Mouse (Mus musculus) hindbrain, embryonic 15.5 days (tissue): ENCODE results near the gene Hist1h2ae. TPM values are rescaled to one million over a fixed set of nuclear protein-coding genes. Genes with fewer than 3 reads are reported as not detected.
"Not testable (repeated sequence)": the region's sequence is repeated elsewhere in the genome, so short reads cannot be mapped to it uniquely, and the experiment has no call there.

Experiments
- ATAC-seq: fragments of 200-750 bp; cut with Nextera tagmentation; 2 replicates; pipeline ENCODE4 v1.8.0; 2017; ENCODE audit warnings: low read depth, moderate number of reproducible peaks, moderate TSS enrichment; ENCODE audit not compliant: low FRiP score
- H3K27ac ChIP-seq: fragments of 300-500 bp; sonication (generic); replicated peaks from 2 replicates; pipeline ENCODE4 v1.5.1; 2015; ENCODE audit warnings: mild to moderate bottlenecking, inconsistent platforms
- H3K27me3 ChIP-seq: fragments of 300-500 bp; sonication (generic); 2 replicates; pipeline ENCODE4 v1.6.1; 2015; ENCODE audit warnings: control low read depth, inconsistent platforms
- H3K36me3 ChIP-seq: fragments of 300-500 bp; sonication (generic); 2 replicates; pipeline ENCODE4 v1.6.1; 2015; ENCODE audit warnings: control low read depth, inconsistent platforms
- H3K4me1 ChIP-seq: fragments of 300-500 bp; sonication (generic); replicated peaks from 2 replicates; pipeline ENCODE4 v1.6.1; 2015; ENCODE audit warnings: control low read depth, inconsistent platforms
- H3K4me2 ChIP-seq: fragments of 300-500 bp; sonication (generic); 2 replicates; pipeline ENCODE4 v1.6.1; 2015; ENCODE audit warnings: moderate library complexity, mild to moderate bottlenecking, inconsistent platforms
- H3K4me3 ChIP-seq: fragments of 300-500 bp; sonication (generic); 2 replicates; pipeline ENCODE4 v1.5.1; 2015; ENCODE audit warnings: mild to moderate bottlenecking, inconsistent platforms
- H3K9ac ChIP-seq: fragments of 300-500 bp; sonication (generic); 2 replicates; pipeline ENCODE4 v1.6.1; 2015; ENCODE audit warnings: inconsistent platforms
- H3K9me3 ChIP-seq: fragments of 300-500 bp; sonication (generic); 2 replicates; pipeline ENCODE4 v1.6.1; 2016; ENCODE audit warnings: control low read depth, inconsistent platforms
- WGBS: fragments of 180-500 bp; shearing (Covaris S2); methylation state at CpG from one replicate; pipeline ENCODE4 v1.1.7; 2015; 5-methylcytosine and 5-hydroxymethylcytosine counted together
- polyA plus RNA-seq: library from polyadenylated mRNA; unstranded; fragments of >200 nt; fragmentation: Nextera tagmentation; extraction: Ambion mirVana; gene quantifications from 2 replicates; pipeline ENCODE4 v1.2.1, GENCODE M21; 2015

The Hist1h2ae gene
- polyA plus RNA-seq, 1 experiment from 2014 or later, result 15.9 TPM

DNA sequence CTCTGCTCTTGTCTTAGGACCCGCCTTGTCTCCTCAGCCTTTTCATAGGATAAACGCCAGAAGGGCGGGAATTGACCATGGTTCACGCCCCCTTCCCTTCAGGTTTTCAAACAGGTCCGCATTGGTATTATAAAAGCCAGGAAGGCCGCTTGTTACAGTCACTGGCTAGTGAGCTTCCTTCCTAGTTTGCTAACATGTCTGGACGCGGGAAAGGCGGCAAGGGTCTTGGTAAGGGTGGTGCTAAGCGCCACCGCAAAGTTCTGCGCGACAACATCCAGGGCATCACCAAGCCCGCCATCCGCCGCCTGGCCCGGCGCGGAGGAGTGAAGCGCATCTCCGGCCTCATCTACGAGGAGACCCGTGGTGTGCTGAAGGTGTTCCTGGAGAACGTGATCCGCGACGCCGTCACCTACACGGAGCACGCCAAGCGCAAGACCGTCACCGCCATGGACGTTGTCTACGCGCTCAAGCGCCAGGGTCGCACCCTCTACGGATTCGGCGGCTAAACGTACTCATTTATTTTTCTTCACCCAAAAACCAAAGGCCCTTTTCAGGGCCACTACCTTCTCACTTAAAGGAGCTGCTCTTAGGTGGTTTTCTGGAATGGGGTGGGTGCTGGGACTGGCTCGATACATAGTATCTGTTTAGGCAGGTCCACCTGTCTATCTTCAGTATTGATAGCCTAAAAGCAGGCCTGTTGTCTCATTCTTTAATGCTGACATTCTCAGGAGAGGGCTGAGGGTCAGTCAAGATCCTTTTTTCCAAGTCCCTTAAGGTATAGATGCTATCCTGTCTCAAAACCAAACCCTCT is 10.6 kb upstream of the Hist1h2ae start, which contains the start of gene Hist1h4d:
Gene Hist1h4d, plus strand, starts transcription at position 191 of the 811 bp plus-strand sequence.
- Histone ChIP-seq H3K36me3 (no peaks in the 10 kb centered on the region), H3K4me2 (peak within 1 kb of the TSS; percentile 81), H3K9me3 (no peaks in the 10 kb centered on the region), H3K27me3 (no peaks in the 10 kb centered on the region), H3K4me3 (peak within 1 kb of the TSS; percentile 53), H3K27ac (peak within 1 kb of the TSS; percentile 80), H3K9ac (peak within 1 kb of the TSS; percentile 48), H3K4me1 (peaks cover 39% of the 10 kb centered on the region)
- under 1% methylated on average over 43 of the region's 43 CpGs for WGBS
- peak; percentile 95 for ATAC-seq

DNA sequence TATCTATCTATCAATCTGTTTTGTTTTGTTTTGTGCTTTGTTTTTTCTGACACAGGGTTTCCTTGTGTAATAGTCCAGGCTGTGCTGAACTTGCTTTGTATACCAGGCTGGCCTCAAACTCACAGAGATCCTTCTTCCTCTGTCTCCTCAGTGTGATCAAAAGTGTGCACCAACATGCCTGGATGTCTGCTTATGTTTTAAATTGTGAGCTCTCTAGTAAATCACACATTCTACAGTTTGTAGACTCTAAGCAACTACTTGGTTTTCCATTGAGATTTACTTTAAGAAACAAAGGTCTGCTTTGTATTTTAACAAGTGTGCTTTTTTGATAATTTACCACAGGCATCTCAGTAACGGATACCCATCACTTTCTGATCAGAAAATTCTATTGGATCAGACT is 6.8 kb upstream of the Hist1h2ae start:
- H3K9me3 ChIP-seq, result no peaks in the 10 kb centered on the region
- 92% methylated on average over 1 of the region's 1 CpGs for WGBS
- no peak overlapping the region for H3K4me2 ChIP-seq
- no peak for ATAC-seq
- no peak overlapping the region for H3K4me3 ChIP-seq
- H3K4me1 ChIP-seq, result peaks cover 37% of the 10 kb centered on the region
- H3K9ac ChIP-seq, result no peak overlapping the region
- no peaks in the 10 kb centered on the region for H3K27me3 ChIP-seq
- H3K27ac ChIP-seq, result no peak overlapping the region
- no peaks in the 10 kb centered on the region for H3K36me3 ChIP-seq

- peak overlapping the region; percentile 58 for H3K4me2 ChIP-seq
- no peaks in the 10 kb centered on the region for H3K27me3 ChIP-seq
- no peaks in the 10 kb centered on the region for H3K36me3 ChIP-seq
- no peak for ATAC-seq
- WGBS, result 51% methylated on average over 6 of the region's 6 CpGs
- H3K27ac ChIP-seq, result peak overlapping the region; percentile 79; the same call in 1 of the 2 replicates
- peaks cover 37% of the 10 kb centered on the region for H3K4me1 ChIP-seq
- H3K4me3 ChIP-seq, result peak overlapping the region; percentile 43; the same call in 1 of the 2 replicates
- H3K9me3 ChIP-seq, result no peaks in the 10 kb centered on the region
- 0 out of 2 replicates have a peak overlapping the region, but pooled peaks have one; percentile 16 for H3K9ac ChIP-seq
These were observed 6.1 kb upstream of the Hist1h2ae start for GRCm38 (mm10) chr13:23576906-23577639.

DNA sequence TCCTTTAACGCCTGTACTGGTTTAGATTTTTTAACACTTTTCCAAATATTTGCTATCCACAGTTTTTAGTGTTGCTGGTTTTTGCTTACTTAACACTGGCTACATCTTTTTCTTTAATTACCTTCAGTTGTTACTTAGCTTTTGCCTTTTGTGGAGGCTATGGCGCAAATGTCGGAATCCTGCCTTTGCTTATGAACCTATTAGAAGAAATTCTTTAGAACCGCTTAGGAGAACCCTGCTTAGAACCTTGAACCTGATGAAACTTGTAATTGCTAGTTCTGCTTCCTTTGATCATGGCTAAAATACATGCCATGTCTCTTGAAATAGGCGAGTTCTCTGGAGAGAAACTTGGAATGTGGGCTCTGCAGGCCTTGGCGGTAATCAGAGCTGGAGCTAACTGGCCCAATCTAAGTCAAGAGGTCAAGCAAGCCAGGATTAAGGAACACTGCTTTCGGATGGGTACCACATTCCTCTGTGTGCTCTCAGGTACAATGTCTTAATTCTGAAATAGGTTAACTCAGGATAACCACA is 5.4 kb upstream of the Hist1h2ae start:
- H3K4me3 ChIP-seq, result peak overlapping the region; percentile 43
- peak overlapping the region; percentile 58 for H3K4me2 ChIP-seq
- H3K27me3 ChIP-seq, result no peaks in the 10 kb centered on the region
- WGBS, result 9% methylated on average over 7 of the region's 7 CpGs
- no peak for ATAC-seq
- peak overlapping the region; percentile 53; the same call in 1 of the 2 replicates for H3K9ac ChIP-seq
- no peaks in the 10 kb centered on the region for H3K9me3 ChIP-seq
- H3K27ac ChIP-seq, result peak overlapping the region; percentile 79
- no peaks in the 10 kb centered on the region for H3K36me3 ChIP-seq
- peaks cover 37% of the 10 kb centered on the region for H3K4me1 ChIP-seq

DNA sequence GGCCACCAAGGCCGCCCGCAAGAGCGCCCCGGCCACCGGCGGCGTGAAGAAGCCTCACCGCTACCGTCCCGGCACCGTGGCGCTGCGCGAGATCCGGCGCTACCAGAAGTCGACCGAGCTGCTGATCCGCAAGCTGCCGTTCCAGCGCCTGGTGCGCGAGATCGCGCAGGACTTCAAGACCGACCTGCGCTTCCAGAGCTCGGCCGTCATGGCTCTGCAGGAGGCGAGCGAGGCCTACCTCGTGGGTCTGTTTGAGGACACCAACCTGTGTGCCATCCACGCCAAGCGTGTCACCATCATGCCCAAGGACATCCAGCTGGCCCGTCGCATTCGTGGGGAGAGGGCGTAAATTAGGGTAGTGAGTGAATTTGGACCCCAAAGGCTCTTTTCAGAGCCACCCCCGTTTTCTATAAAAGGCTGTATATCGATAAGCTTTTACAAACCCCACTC is 4.9 kb upstream of the Hist1h2ae start:
- H3K27me3 ChIP-seq, ATAC-seq, H3K9me3 ChIP-seq, H3K36me3 ChIP-seq: not testable (repeated sequence)
- Histone ChIP-seq H3K27ac (peak overlapping the region; percentile 79), H3K9ac (peak overlapping the region; percentile 53; the same call in 1 of the 2 replicates), H3K4me1 (peaks cover 35% of the 10 kb centered on the region), H3K4me2 (peak overlapping the region; percentile 58), H3K4me3 (peak overlapping the region; percentile 43)
- WGBS, result 2% methylated on average over 13 of the region's 40 CpGs

GRCm38 (mm10) chr13:23575271-23575851 is 4.3 kb upstream of the Hist1h2ae start, which contains the start of gene Hist1h3d:
Gene Hist1h3d, plus strand, starts transcription at chr13:23575763.
- peak; percentile 62 for ATAC-seq
- H3K27ac ChIP-seq, result peak within 1 kb of the TSS; percentile 82
- H3K9me3 ChIP-seq, result no peaks in the 10 kb centered on the region
- peak within 1 kb of the TSS; percentile 43 for H3K4me3 ChIP-seq
- H3K4me2 ChIP-seq, result peak within 1 kb of the TSS; percentile 58
- no peaks in the 10 kb centered on the region for H3K27me3 ChIP-seq
- H3K9ac ChIP-seq, result peak within 1 kb of the TSS; percentile 53; the same call in 1 of the 2 replicates
- under 1% methylated on average over 18 of the region's 18 CpGs for WGBS
- H3K36me3 ChIP-seq, result no peaks in the 10 kb centered on the region
- H3K4me1 ChIP-seq, result peaks cover 34% of the 10 kb centered on the region

DNA sequence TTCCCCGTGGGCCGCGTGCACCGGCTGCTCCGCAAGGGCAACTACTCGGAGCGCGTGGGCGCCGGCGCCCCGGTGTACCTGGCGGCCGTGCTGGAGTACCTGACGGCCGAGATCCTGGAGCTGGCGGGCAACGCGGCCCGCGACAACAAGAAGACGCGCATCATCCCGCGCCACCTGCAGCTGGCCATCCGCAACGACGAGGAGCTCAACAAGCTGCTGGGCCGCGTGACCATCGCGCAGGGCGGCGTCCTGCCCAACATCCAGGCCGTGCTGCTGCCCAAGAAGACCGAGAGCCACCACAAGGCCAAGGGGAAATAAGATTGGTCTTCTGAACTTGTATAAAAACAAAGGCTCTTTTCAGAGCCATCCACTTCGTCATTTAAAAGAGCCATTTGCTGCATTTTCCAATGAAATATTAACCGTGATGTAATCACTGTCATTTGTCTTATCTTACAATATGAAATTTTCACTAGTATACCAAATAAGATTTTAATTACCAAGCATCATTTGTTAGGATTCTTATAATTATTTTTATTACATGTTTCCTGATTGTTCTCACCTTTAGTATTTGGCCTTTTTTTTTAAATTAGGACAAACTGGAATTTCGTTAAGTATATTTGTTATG is 3.6 kb upstream of the Hist1h2ae start:
- WGBS, result under 1% methylated on average over 7 of the region's 39 CpGs
- H3K9ac ChIP-seq, H3K36me3 ChIP-seq, H3K9me3 ChIP-seq, H3K27me3 ChIP-seq, ATAC-seq: not testable (repeated sequence)
- Histone ChIP-seq H3K4me3 (peak overlapping the region; percentile 43), H3K27ac (peak overlapping the region; percentile 87), H3K4me1 (peaks cover 39% of the 10 kb centered on the region), H3K4me2 (peak overlapping the region; percentile 58)

- H3K9ac ChIP-seq, result peak within 1 kb of the TSS; percentile 29; the same call in 1 of the 2 replicates
- H3K4me2 ChIP-seq, result peak within 1 kb of the TSS; percentile 58
- H3K4me1 ChIP-seq, result peaks cover 41% of the 10 kb centered on the region
- not testable (repeated sequence) for H3K36me3 ChIP-seq, H3K27me3 ChIP-seq, H3K9me3 ChIP-seq
- H3K27ac ChIP-seq, result peak within 1 kb of the TSS; percentile 87
- WGBS, result under 1% methylated on average over 42 of the region's 42 CpGs
- peak within 1 kb of the TSS; percentile 43 for H3K4me3 ChIP-seq
- peak; percentile 93 for ATAC-seq
These were observed 3.0 kb upstream of the Hist1h2ae start, which contains the start of the genes Hist1h2bf and Hist1h2ad for GRCm38 (mm10) chr13:23573898-23574524. Gene Hist1h2bf, minus strand, starts transcription at chr13:23574196. Gene Hist1h2ad, plus strand, starts transcription at chr13:23574381.

DNA sequence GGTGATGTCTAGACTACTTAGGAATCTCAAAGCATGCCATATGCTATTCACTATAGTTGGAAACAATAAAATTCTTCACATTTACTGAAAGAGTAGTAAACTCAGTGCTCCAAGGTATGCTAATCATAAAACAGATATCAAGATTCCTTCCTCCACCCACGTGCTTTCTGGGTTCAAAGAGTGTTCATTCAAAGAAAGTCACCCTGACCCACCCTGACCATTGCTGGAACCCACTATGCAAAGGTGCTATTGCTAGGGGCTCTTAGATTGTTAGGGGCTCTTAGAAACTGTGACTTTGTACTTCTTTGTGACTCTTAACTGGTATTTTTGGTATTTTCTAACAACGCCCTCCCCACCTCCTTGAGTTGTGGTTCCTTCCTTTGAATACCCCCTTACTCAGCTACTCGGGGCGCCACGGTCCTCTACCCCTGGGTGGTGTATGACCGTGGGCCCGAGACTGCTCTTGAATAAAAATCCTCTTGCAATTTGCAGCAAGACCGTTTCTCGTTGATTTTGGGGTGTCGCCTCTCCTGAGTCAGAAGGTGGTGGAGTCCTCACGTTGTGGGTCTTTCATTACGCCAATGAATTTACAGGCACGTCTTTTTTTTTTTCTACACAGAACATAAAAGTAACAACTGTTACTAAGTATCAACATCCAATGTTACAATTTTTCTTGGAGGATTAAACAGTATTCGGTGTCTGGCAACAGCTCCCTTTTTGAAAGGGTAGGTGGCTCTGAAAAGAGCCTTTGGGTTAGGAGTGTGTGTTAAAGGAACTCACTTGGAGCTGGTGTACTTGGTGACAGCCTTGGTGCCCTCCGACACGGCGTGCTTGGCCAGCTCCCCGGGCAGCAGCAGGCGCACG is 2.2 kb upstream of the Hist1h2ae start:
- not testable (repeated sequence) for ATAC-seq, H3K9me3 ChIP-seq, H3K36me3 ChIP-seq, H3K27me3 ChIP-seq
- Histone ChIP-seq H3K4me1 (peaks cover 41% of the 10 kb centered on the region), H3K27ac (peak overlapping the region; percentile 87), H3K4me2 (peak overlapping the region; percentile 58), H3K9ac (peak overlapping the region; percentile 29; the same call in 1 of the 2 replicates), H3K4me3 (peak overlapping the region; percentile 38)
- 8% methylated on average over 20 of the region's 20 CpGs for WGBS
